Mouse (Mus musculus): ENCODE results near the gene Rogdi. TPM values are rescaled to one million over a fixed set of nuclear protein-coding genes. Genes with fewer than 3 reads are reported as not detected.

Rogdi gene
- polyA plus RNA-seq, 1 experiment from 2014 or later: 59.9 TPM

GRCm38 (mm10) chr16:4993276-4993675 lies 20.1 kb downstream of the Rogdi start:
- DNase-seq (no peak), ATAC-seq (ENCODE audit: insufficient read depth) (no peak)
- Histone ChIP-seq H3K27ac (ENCODE audit: low read depth) (no peak overlapping the region), H3K4me1 (ENCODE audit: insufficient read depth) (no peaks in the 10 kb centered on the region), H3K36me3 (ENCODE audit: insufficient read depth) (no peaks in the 10 kb centered on the region), H3K9me3 (ENCODE audit: low read depth, low read length) (no peaks in the 10 kb centered on the region), H3K4me3 (ENCODE audit: low read depth, low read length) (no peak overlapping the region), H3K27me3 (ENCODE audit: insufficient read depth, low read length) (no peaks in the 10 kb centered on the region), H3K4me2 (no peak overlapping the region), H3K9ac (no peak overlapping the region)
- no peak for TF ChIP-seq CTCF (IDR thresholded peaks at IDR 0.05; ENCODE audit: low read depth)
- WGBS: 81% methylated on average over 4 of the region's 4 CpGs

DNA sequence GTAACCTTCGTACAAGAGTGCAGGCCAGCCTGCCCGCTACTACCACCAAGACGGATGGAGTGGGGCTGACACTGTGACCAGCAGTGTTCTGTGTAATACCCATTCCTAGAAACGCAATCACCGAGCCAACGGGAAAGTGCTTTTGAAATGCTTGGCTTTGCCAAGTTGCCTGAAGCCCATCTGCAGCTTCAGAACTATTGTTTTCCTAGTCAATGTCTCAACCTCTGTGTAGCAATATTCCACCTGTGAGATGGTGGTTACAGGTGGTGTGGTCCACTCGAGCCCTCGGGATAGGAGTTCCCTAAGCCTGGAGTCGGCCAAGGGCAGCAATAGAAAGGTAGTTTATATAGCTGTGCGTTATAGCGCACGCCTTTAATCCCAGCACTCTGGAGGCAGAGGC lies 28.6 kb downstream of the Rogdi start:
- DNase-seq (no peak), ATAC-seq (ENCODE audit: insufficient read depth) (no peak)
- H3K4me1 ChIP-seq (ENCODE audit: insufficient read depth): no peaks in the 10 kb centered on the region
- no peaks in the 10 kb centered on the region for H3K9me3 ChIP-seq (ENCODE audit: low read depth, low read length)
- H3K4me3 ChIP-seq (ENCODE audit: low read depth, low read length): no peak overlapping the region
- WGBS: 89% methylated on average over 12 of the region's 12 CpGs
- H3K9ac ChIP-seq: no peak overlapping the region
- H3K36me3 ChIP-seq (ENCODE audit: insufficient read depth): no peaks in the 10 kb centered on the region
- no peak for TF ChIP-seq CTCF (IDR thresholded peaks at IDR 0.05; ENCODE audit: low read depth)
- no peaks in the 10 kb centered on the region for H3K27me3 ChIP-seq (ENCODE audit: insufficient read depth, low read length)
- no peak overlapping the region for H3K27ac ChIP-seq (ENCODE audit: low read depth)
- no peak overlapping the region for H3K4me2 ChIP-seq

DNA sequence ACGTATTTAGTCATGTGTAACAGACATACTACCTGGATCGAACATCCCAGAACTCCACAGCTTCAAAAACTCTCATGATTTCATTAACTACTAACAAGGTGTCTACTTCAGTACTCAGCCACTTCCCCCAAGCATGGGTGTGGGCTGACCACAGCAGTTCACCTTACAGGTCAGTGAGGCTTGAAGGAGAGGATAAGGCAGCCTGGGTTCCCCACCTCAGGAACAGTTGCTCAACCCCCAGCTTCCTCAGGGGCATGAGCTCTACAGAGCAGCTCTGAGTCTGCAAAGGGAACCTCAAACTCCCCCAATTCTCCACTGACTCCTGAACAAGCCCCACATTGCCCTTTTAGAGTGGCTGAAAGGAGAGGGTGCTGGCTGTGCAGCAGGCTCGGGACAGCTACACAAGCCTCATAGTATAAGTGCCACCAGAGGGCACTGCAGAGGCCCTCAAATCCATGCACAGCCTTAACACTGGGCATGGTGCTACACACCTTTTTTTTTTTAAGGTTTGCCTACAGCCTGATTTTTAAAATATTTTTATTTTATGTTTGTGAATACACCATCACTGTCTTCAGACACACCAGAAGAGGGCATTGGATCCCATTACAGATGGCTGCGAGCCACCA lies 33.5 kb downstream of the Rogdi start:
- no peak overlapping the region for H3K27ac ChIP-seq (ENCODE audit: low read depth)
- no peaks in the 10 kb centered on the region for H3K27me3 ChIP-seq (ENCODE audit: insufficient read depth, low read length)
- DNase-seq: peak; percentile 68
- no peak overlapping the region for H3K4me2 ChIP-seq
- no peak overlapping the region for H3K4me3 ChIP-seq (ENCODE audit: low read depth, low read length)
- ATAC-seq (ENCODE audit: insufficient read depth): no peak
- no peaks in the 10 kb centered on the region for H3K36me3 ChIP-seq (ENCODE audit: insufficient read depth)
- 76% methylated on average over 4 of the region's 4 CpGs for WGBS
- H3K4me1 ChIP-seq (ENCODE audit: insufficient read depth): no peaks in the 10 kb centered on the region
- H3K9ac ChIP-seq: no peak overlapping the region
- H3K9me3 ChIP-seq (ENCODE audit: low read depth, low read length): no peaks in the 10 kb centered on the region
- TF ChIP-seq CTCF (IDR thresholded peaks at IDR 0.05; ENCODE audit: low read depth): peak; percentile 66

- H3K4me1 ChIP-seq (ENCODE audit: insufficient read depth): no peaks in the 10 kb centered on the region
- H3K4me2 ChIP-seq: no peak overlapping the region
- no peak for ATAC-seq (ENCODE audit: insufficient read depth)
- H3K9ac ChIP-seq: no peak overlapping the region
- no peaks in the 10 kb centered on the region for H3K9me3 ChIP-seq (ENCODE audit: low read depth, low read length)
- 39% methylated on average over 5 of the region's 5 CpGs for WGBS
- H3K27me3 ChIP-seq (ENCODE audit: insufficient read depth, low read length): no peaks in the 10 kb centered on the region
- TF ChIP-seq CTCF (IDR thresholded peaks at IDR 0.05; ENCODE audit: low read depth): no peak
- no peak overlapping the region for H3K27ac ChIP-seq (ENCODE audit: low read depth)
- H3K36me3 ChIP-seq (ENCODE audit: insufficient read depth): no peaks in the 10 kb centered on the region
- H3K4me3 ChIP-seq (ENCODE audit: low read depth, low read length): no peak overlapping the region
- peak; percentile 20 for DNase-seq
Observed at GRCm38 (mm10) chr16:4978275-4979051, 34.9 kb downstream of the Rogdi start.

DNA sequence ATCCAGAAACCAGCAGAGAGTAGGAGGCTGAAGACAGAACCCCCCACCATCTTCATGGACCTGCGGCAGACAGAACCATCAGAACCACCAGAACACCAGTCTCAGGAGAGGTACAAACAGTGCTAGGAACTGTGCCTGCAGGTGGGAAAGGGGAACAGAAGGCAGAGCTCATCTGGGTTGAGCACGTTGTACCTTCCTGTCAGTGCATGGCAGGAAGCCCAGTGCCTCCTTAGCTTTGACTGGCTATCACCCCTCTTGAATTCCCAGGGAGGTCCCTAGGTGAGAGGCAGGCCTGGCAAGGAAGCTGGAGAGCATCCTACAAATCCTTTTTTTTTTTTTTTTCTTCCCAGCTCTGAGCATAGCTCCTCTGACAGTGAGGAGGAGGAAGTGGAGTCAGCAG lies 37.2 kb downstream of the Rogdi start:
- Histone ChIP-seq H3K4me1 (ENCODE audit: insufficient read depth) (no peaks in the 10 kb centered on the region), H3K9me3 (ENCODE audit: low read depth, low read length) (no peaks in the 10 kb centered on the region), H3K9ac (no peak overlapping the region), H3K27ac (ENCODE audit: low read depth) (no peak overlapping the region), H3K27me3 (ENCODE audit: insufficient read depth, low read length) (no peaks in the 10 kb centered on the region), H3K4me2 (no peak overlapping the region), H3K36me3 (ENCODE audit: insufficient read depth) (no peaks in the 10 kb centered on the region), H3K4me3 (ENCODE audit: low read depth, low read length) (no peak overlapping the region)
- WGBS: 60% methylated on average over 2 of the region's 2 CpGs
- ATAC-seq (ENCODE audit: insufficient read depth): no peak
- no peak for DNase-seq
- TF ChIP-seq CTCF (IDR thresholded peaks at IDR 0.05; ENCODE audit: low read depth): no peak

DNA sequence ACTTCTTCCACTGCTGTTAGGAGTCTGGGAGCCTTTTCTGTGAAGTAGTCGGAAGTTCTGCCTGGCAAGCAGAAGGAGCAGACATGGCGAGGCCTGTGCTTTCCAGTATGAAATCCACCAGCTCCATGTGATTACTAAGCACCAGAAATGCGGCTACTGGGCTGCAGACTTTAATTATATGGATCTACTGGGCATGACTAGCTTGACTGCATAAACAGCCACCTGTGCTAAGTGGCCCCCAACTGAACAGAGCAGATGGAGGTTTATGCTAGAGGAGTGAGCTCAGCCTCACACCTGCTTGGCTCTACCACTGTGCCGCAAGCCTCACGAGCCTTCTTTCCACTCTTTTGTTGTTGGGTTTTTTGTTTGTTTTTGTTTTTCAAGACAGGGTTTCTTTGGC lies 38.8 kb downstream of the Rogdi start:
- H3K4me3 ChIP-seq (ENCODE audit: low read depth, low read length): no peak overlapping the region
- no peak for DNase-seq
- no peaks in the 10 kb centered on the region for H3K4me1 ChIP-seq (ENCODE audit: insufficient read depth)
- WGBS: 84% methylated on average over 5 of the region's 5 CpGs
- no peaks in the 10 kb centered on the region for H3K27me3 ChIP-seq (ENCODE audit: insufficient read depth, low read length)
- no peak overlapping the region for H3K9ac ChIP-seq
- no peaks in the 10 kb centered on the region for H3K9me3 ChIP-seq (ENCODE audit: low read depth, low read length)
- no peaks in the 10 kb centered on the region for H3K36me3 ChIP-seq (ENCODE audit: insufficient read depth)
- H3K4me2 ChIP-seq: no peak overlapping the region
- no peak for ATAC-seq (ENCODE audit: insufficient read depth)
- no peak overlapping the region for H3K27ac ChIP-seq (ENCODE audit: low read depth)
- no peak for TF ChIP-seq CTCF (IDR thresholded peaks at IDR 0.05; ENCODE audit: low read depth)

GRCm38 (mm10) chr16:4971626-4972025 lies 41.7 kb downstream of the Rogdi start:
- Histone ChIP-seq H3K9me3 (ENCODE audit: low read depth, low read length) (no peaks in the 10 kb centered on the region), H3K36me3 (ENCODE audit: insufficient read depth) (no peaks in the 10 kb centered on the region), H3K4me2 (no peak overlapping the region), H3K27me3 (ENCODE audit: insufficient read depth, low read length) (no peaks in the 10 kb centered on the region), H3K9ac (no peak overlapping the region), H3K4me1 (ENCODE audit: insufficient read depth) (no peaks in the 10 kb centered on the region), H3K27ac (ENCODE audit: low read depth) (peak overlapping the region; percentile 33; the same call in 1 of the 2 replicates), H3K4me3 (ENCODE audit: low read depth, low read length) (no peak overlapping the region)
- no peak for TF ChIP-seq CTCF (IDR thresholded peaks at IDR 0.05; ENCODE audit: low read depth)
- peak; percentile 55 for DNase-seq
- 58% methylated on average over 4 of the region's 4 CpGs for WGBS
- no peak for ATAC-seq (ENCODE audit: insufficient read depth)

Data from lung, embryonic 14.5 days (tissue).